Mouse (Mus musculus) brown adipose tissue, adult 24 weeks (tissue): Measurements from ENCODE around the gene Eda2r. TPM values are rescaled to one million over a fixed set of nuclear protein-coding genes. Genes with fewer than 3 reads are reported as not detected.

Experiments used
- H3K27ac ChIP-seq: fragments of 200-500 bp; replicated peaks from 2 replicates; pipeline ENCODE4 v1.5.1; 2012; ENCODE audit warnings: low read depth, mild to moderate bottlenecking, low read length
- H3K4me1 ChIP-seq: fragments of 200-500 bp; 2 replicates; pipeline ENCODE4 v1.6.1; 2012; ENCODE audit warnings: low read length, mixed read lengths; ENCODE audit not compliant: control insufficient read depth, insufficient read depth, insufficient read length
- H3K4me3 ChIP-seq: fragments of 200-500 bp; 2 replicates; pipeline ENCODE4 v1.5.1; 2012; ENCODE audit warnings: low read depth, mild to moderate bottlenecking, low read length, moderate library complexity; ENCODE audit not compliant: insufficient read depth
- polyA plus RNA-seq: library from polyadenylated mRNA; stranded (reverse); fragments of >200 nt; gene quantifications from 2 replicates; pipeline ENCODE4 v1.2.4, GENCODE M21; 2012; ENCODE audit not compliant: missing spikeins, insufficient read depth, insufficient read length

Eda2r gene
- polyA plus RNA-seq, result 0.52 and 0.54 TPM in 2 replicates

- peak within 1 kb of the TSS; percentile 66 for H3K27ac ChIP-seq
- no peaks in the 10 kb centered on the region for H3K4me1 ChIP-seq
- H3K4me3 ChIP-seq, result peak within 1 kb of the TSS; percentile 51
These were observed at the start of gene Eda2r for GRCm38 (mm10) chrX:97377065-97377421. TSS of gene Eda2r (minus strand) at chrX:97377216.

GRCm38 (mm10) chrX:97397872-97398271, 20.9 kb upstream of the Eda2r start:
- no peak overlapping the region for H3K4me3 ChIP-seq
- no peaks in the 10 kb centered on the region for H3K4me1 ChIP-seq
- H3K27ac ChIP-seq, result no peak overlapping the region

GRCm38 (mm10) chrX:97378076-97378475, 1.1 kb upstream of the Eda2r start:
- Histone ChIP-seq H3K4me1 (no peaks in the 10 kb centered on the region), H3K4me3 (no peak overlapping the region), H3K27ac (no peak overlapping the region)

- Histone ChIP-seq H3K4me3 (peak overlapping the region; percentile 51), H3K4me1 (no peaks in the 10 kb centered on the region), H3K27ac (peak overlapping the region; percentile 66)
These were observed 523 bp downstream of the Eda2r start for GRCm38 (mm10) chrX:97376321-97377064.

GRCm38 (mm10) chrX:97372826-97373225, 4.2 kb downstream of the Eda2r start:
- Histone ChIP-seq H3K27ac (no peak overlapping the region), H3K4me3 (no peak overlapping the region), H3K4me1 (no peaks in the 10 kb centered on the region)

- no peak overlapping the region for H3K27ac ChIP-seq
- no peak overlapping the region for H3K4me3 ChIP-seq
- no peaks in the 10 kb centered on the region for H3K4me1 ChIP-seq
These were observed 7.8 kb downstream of the Eda2r start for GRCm38 (mm10) chrX:97369206-97369605.

- Histone ChIP-seq H3K4me1 (no peaks in the 10 kb centered on the region), H3K4me3 (no peak overlapping the region)
These were observed 8.3 kb downstream of the Eda2r start for GRCm38 (mm10) chrX:97368741-97369140.

GRCm38 (mm10) chrX:97360919-97361318, 16.1 kb downstream of the Eda2r start:
- no peaks in the 10 kb centered on the region for H3K4me1 ChIP-seq
- no peak overlapping the region for H3K4me3 ChIP-seq
- no peak overlapping the region for H3K27ac ChIP-seq

More at GRCm38 (mm10) chrX:97368741-97369140, 8.3 kb downstream of the Eda2r start:
- no peak overlapping the region for H3K27ac ChIP-seq

- Histone ChIP-seq H3K27ac (no peak overlapping the region), H3K4me1 (no peaks in the 10 kb centered on the region)
These were observed 49.1 kb downstream of the Eda2r start for GRCm38 (mm10) chrX:97327891-97328290.

More at GRCm38 (mm10) chrX:97327891-97328290, 49.1 kb downstream of the Eda2r start:
- H3K4me3 ChIP-seq, result no peak overlapping the region
